Mouse (Mus musculus) embryonic facial prominence, embryonic 14.5 days (tissue): ENCODE results near the gene BC030870. TPM values are rescaled to one million over a fixed set of nuclear protein-coding genes. Genes with fewer than 3 reads are reported as not detected.

ENCODE experiments used
- ATAC-seq: fragments of 200-750 bp; cut with Nextera tagmentation; 2 replicates; pipeline ENCODE4 v1.8.0; 2017; ENCODE audit warnings: low read depth, moderate number of reproducible peaks, moderate TSS enrichment
- DNase-seq: peaks from one replicate; pipeline ENCODE4 v3.0.0-alpha.2; 2015; ENCODE audit warnings: low spot score
- H3K27ac ChIP-seq: fragments of 300-500 bp; sonication (generic); replicated peaks from 2 replicates; pipeline ENCODE4 v1.5.1; 2014; ENCODE audit warnings: low read depth, mild to moderate bottlenecking, low read length, moderate library complexity
- H3K27me3 ChIP-seq: fragments of 300-500 bp; sonication (generic); replicated peaks from 2 replicates; pipeline ENCODE4 v1.6.1; 2014; ENCODE audit warnings: low read length; ENCODE audit not compliant: control insufficient read depth, insufficient read depth
- H3K36me3 ChIP-seq: fragments of 300-500 bp; sonication (generic); 2 replicates; pipeline ENCODE4 v1.6.1; 2014; ENCODE audit warnings: low read length, mixed read lengths; ENCODE audit not compliant: control insufficient read depth, insufficient read depth
- H3K4me1 ChIP-seq: fragments of 300-500 bp; sonication (generic); 2 replicates; pipeline ENCODE4 v1.6.1; 2014; ENCODE audit warnings: antibody characterized with exemption, low read length; ENCODE audit not compliant: control insufficient read depth, insufficient read depth
- H3K4me2 ChIP-seq: fragments of 300-500 bp; sonication (generic); 2 replicates; pipeline ENCODE4 v1.6.1; 2014; ENCODE audit warnings: low read depth, mild to moderate bottlenecking, low read length, moderate library complexity, mixed read lengths
- H3K4me3 ChIP-seq: fragments of 300-500 bp; sonication (generic); 2 replicates; pipeline ENCODE4 v1.5.1; 2014; ENCODE audit warnings: low read depth, mild to moderate bottlenecking, low read length
- H3K9ac ChIP-seq: fragments of 300-500 bp; sonication (generic); 2 replicates; pipeline ENCODE4 v1.6.1; 2014; ENCODE audit warnings: low read depth, mild to moderate bottlenecking, low read length, moderate library complexity, mixed read lengths
- H3K9me3 ChIP-seq: fragments of 300-500 bp; sonication (generic); 2 replicates; pipeline ENCODE4 v1.6.1; 2016; ENCODE audit warnings: low read length; ENCODE audit not compliant: control insufficient read depth
- WGBS: fragments of 180-500 bp; shearing (Covaris S2); extraction: QIAGEN DNeasy Blood & Tissue Kit; methylation state at CpG from one replicate; pipeline ENCODE4 v1.1.7; 2014; 5-methylcytosine and 5-hydroxymethylcytosine counted together
- polyA plus RNA-seq: library from polyadenylated mRNA; unstranded; fragments of >200 nt; fragmentation: Nextera tagmentation; extraction: Ambion mirVana; gene quantifications from 2 replicates; pipeline ENCODE4 v1.2.1, GENCODE M21; 2014

BC030870 gene
- polyA plus RNA-seq, 1 experiment from 2014 or later = 0.15 TPM

DNA sequence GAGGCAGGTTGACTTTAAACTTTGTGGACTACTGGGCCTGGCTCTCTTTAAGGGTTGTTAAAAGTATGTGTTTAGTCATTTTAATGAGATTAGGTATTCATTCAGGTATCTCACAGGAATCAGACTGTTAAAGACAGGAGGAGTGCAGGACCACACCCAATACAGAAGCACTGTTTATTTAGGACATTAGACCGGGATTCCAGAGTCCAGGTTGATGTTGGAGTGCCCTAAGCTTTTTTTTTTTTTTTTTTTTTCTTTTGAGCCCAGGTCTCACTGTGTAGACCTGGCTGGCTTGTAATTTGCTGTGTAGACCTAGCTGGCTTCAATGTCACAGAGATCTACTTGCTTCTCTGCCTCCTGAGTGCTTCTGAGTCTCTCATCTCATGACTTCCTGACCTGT lies 3.3 kb downstream of the BC030870 start:
- ATAC-seq (no peak), DNase-seq (no peak)
- H3K27ac ChIP-seq = no peak overlapping the region
- H3K4me3 ChIP-seq = no peak overlapping the region
- H3K9me3 ChIP-seq = no peaks in the 10 kb centered on the region
- no peaks in the 10 kb centered on the region for H3K36me3 ChIP-seq
- WGBS = 52% methylated on average over 1 of the region's 1 CpGs
- H3K4me1 ChIP-seq = no peaks in the 10 kb centered on the region
- H3K4me2 ChIP-seq = no peak overlapping the region
- no peaks in the 10 kb centered on the region for H3K27me3 ChIP-seq
- no peak overlapping the region for H3K9ac ChIP-seq

DNA sequence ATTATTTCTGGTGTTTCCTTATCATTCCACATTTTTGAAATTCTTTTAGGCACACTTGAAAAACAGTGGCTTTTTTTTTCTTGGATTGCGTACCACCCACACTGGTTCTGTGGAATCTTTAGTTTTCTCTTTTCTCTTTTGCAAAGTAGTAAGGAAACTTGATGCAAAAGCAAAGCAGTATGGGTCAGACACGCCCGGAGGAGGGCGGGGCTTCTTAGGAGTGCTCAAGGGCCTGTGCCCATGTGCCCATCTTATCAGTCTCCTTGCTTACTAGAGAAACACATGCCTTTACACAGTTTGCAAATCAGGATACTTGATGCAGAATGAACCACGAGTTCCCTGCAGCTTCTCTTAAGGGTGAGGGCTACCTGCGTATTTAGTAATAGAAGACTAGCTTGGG lies 17.3 kb downstream of the BC030870 start:
- no peaks in the 10 kb centered on the region for H3K27me3 ChIP-seq
- H3K9me3 ChIP-seq = no peaks in the 10 kb centered on the region
- WGBS = 78% methylated on average over 6 of the region's 6 CpGs
- H3K4me2 ChIP-seq = no peak overlapping the region
- no peak overlapping the region for H3K9ac ChIP-seq
- no peak overlapping the region for H3K4me3 ChIP-seq
- H3K27ac ChIP-seq = no peak overlapping the region
- no peak for DNase-seq
- H3K4me1 ChIP-seq = no peaks in the 10 kb centered on the region
- no peaks in the 10 kb centered on the region for H3K36me3 ChIP-seq
- no peak for ATAC-seq

DNA sequence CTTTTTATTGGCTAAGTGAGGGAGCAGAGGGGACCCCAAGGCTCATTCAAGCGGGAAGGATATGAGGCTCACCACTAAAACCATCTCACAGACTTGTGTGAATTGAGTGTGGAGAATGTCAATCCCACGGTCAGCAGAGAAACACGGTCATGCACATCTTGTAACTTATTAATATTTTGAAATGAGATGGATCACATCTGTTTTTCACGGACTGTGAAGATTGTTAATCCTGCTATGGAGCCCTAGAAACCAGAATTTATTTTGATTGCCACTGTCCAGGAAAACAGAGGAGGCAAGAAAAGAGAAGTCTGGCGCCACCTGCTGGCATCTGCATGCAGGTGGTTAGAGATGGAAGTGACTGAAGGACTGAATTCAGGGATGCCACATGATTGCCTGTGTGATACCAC lies 19.1 kb downstream of the BC030870 start:
- ATAC-seq = peak; percentile 63; the same call in 1 of the 2 replicates
- H3K27me3 ChIP-seq = no peaks in the 10 kb centered on the region
- H3K4me2 ChIP-seq = no peak overlapping the region
- no peaks in the 10 kb centered on the region for H3K9me3 ChIP-seq
- H3K9ac ChIP-seq = no peak overlapping the region
- WGBS = 37% methylated on average over 5 of the region's 5 CpGs
- peak; percentile 79 for DNase-seq
- no peak overlapping the region for H3K27ac ChIP-seq
- no peak overlapping the region for H3K4me3 ChIP-seq
- no peaks in the 10 kb centered on the region for H3K36me3 ChIP-seq
- no peaks in the 10 kb centered on the region for H3K4me1 ChIP-seq

- no peak overlapping the region for H3K9ac ChIP-seq
- no peak overlapping the region for H3K27ac ChIP-seq
- ATAC-seq (no peak), DNase-seq (no peak)
- H3K27me3 ChIP-seq = no peaks in the 10 kb centered on the region
- H3K4me2 ChIP-seq = no peak overlapping the region
- H3K9me3 ChIP-seq = no peaks in the 10 kb centered on the region
- H3K4me3 ChIP-seq = no peak overlapping the region
- H3K36me3 ChIP-seq = no peaks in the 10 kb centered on the region
- no peaks in the 10 kb centered on the region for H3K4me1 ChIP-seq
- WGBS = 62% methylated on average over 6 of the region's 6 CpGs
Observed at GRCm38 (mm10) chr8:65108936-65109335, 20.4 kb downstream of the BC030870 start.

DNA sequence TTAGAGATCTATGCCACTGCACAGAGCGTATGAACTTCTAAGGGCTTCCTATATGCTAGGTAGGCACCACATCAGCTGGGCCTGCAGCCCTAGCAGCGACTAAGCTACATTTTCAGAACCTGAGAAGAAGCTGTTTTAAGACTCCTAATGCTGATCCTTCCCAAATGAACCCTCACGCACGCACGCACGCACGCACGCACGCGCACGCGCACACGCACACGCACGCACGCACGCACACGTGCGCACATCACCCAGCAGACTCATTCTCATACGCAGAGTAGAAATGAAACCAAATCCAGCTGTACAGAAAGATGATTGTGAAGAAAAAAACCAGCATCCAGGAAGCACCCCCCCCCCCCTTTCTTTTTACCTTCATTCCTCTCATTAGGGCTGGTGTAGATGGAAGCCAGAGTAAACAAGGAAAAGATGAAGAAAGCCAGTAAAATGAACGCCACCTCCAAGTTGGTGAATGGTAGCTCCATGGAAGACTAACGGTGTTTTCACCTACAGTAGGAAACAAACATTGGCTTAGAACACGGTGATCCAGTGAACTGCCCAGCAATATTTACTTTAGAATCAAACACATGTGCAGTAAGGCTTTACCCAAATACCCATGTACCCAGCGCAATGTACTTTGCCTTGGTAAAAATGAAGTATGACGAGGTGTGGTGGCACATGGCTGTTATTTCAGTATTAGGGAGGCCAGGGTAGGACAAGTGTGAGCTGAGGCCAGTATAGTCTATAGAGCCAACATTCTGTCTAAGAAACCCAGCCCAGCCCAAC lies 21.2 kb downstream of the BC030870 start:
- 91% methylated on average over 25 of the region's 25 CpGs for WGBS
- Histone ChIP-seq H3K27ac (no peak overlapping the region), H3K27me3 (no peaks in the 10 kb centered on the region), H3K36me3 (no peaks in the 10 kb centered on the region), H3K4me1 (no peaks in the 10 kb centered on the region), H3K4me2 (no peak overlapping the region), H3K9ac (no peak overlapping the region), H3K4me3 (no peak overlapping the region), H3K9me3 (no peaks in the 10 kb centered on the region)
- ATAC-seq = no peak
- no peak for DNase-seq

GRCm38 (mm10) chr8:65104041-65104440 lies 25.3 kb downstream of the BC030870 start:
- ATAC-seq (no peak), DNase-seq (no peak)
- Histone ChIP-seq H3K36me3 (no peaks in the 10 kb centered on the region), H3K27ac (no peak overlapping the region), H3K9ac (no peak overlapping the region), H3K27me3 (no peaks in the 10 kb centered on the region), H3K4me3 (no peak overlapping the region), H3K4me1 (no peaks in the 10 kb centered on the region), H3K4me2 (no peak overlapping the region), H3K9me3 (no peaks in the 10 kb centered on the region)
- 71% methylated on average over 4 of the region's 4 CpGs for WGBS

GRCm38 (mm10) chr8:65103632-65104031 lies 25.7 kb downstream of the BC030870 start:
- DNase-seq = no peak
- Histone ChIP-seq H3K36me3 (no peaks in the 10 kb centered on the region), H3K4me1 (no peaks in the 10 kb centered on the region), H3K4me2 (no peak overlapping the region), H3K4me3 (no peak overlapping the region), H3K27me3 (no peaks in the 10 kb centered on the region), H3K9ac (no peak overlapping the region), H3K9me3 (no peaks in the 10 kb centered on the region), H3K27ac (no peak overlapping the region)
- no peak for ATAC-seq
- 86% methylated on average over 7 of the region's 7 CpGs for WGBS

DNA sequence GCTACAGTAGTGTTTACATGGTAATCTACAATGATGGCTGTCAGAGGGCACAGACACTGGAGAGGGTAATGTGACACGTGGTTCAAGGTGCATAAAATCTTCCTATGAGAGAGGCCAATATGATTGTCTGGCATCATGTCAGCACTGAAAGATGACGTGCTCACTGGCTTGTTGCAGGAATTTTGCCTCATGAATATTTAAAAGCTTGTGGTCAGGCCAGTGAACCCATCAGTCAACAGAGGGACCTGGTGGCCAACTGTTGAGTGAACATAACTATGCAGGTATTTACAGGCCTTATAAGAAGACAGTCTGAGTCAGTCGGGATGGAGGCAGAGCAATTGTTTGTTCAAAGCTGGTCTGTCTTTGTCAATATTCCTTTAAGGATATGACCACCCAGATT lies 29.6 kb downstream of the BC030870 start:
- H3K36me3 ChIP-seq = no peaks in the 10 kb centered on the region
- H3K27me3 ChIP-seq = no peaks in the 10 kb centered on the region
- ATAC-seq = no peak
- WGBS = 57% methylated on average over 3 of the region's 3 CpGs
- H3K4me2 ChIP-seq = no peak overlapping the region
- DNase-seq = no peak
- H3K4me3 ChIP-seq = no peak overlapping the region
- H3K9me3 ChIP-seq = no peaks in the 10 kb centered on the region
- no peaks in the 10 kb centered on the region for H3K4me1 ChIP-seq
- H3K27ac ChIP-seq = no peak overlapping the region
- H3K9ac ChIP-seq = no peak overlapping the region

DNA sequence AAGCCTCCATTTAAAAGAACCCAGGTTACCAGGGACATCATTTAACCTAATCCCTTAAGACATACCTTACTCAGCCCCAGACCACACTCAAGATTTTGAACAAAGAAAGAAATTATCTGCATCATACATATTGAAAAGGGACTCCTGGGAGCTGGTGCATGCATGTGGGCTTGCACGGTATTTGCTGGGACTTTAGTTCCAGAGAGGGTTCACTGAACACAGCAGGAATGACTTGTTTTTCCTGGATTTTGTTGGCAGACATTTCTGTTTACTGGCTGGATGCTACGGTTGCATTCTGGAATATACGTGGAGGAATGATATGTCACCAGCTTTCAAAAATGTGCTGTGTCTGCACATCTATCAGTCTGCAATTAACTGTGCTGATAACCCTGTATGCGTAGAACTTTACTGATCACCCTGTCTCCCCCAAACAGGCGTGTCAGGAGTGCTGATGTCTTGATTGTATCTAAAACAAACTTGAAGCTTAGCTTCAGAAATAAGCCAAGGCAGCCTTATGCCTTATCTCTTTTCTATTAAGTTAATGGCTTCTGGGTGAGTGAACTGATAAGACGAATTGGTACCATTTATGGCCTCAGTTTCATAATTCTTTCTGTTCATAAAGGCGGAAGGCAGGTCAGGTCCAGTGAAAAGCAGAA lies 31.5 kb downstream of the BC030870 start:
- Histone ChIP-seq H3K4me1 (no peaks in the 10 kb centered on the region), H3K36me3 (no peaks in the 10 kb centered on the region), H3K27ac (no peak overlapping the region), H3K27me3 (no peaks in the 10 kb centered on the region), H3K9me3 (no peaks in the 10 kb centered on the region), H3K4me3 (no peak overlapping the region), H3K4me2 (no peak overlapping the region), H3K9ac (no peak overlapping the region)
- ATAC-seq = no peak
- peak; percentile 20 for DNase-seq
- WGBS = 67% methylated on average over 7 of the region's 7 CpGs
